Mouse (Mus musculus): ENCODE measurements around the gene Ciart.

GRCm38 (mm10) chr3:95928261-95928657 is 46.2 kb upstream of the Ciart start:
- TF ChIP-seq POLR2A (IDR thresholded peaks at IDR 0.05; ENCODE audit: extremely low read depth, insufficient read depth, low read length): no peak
- no peak for TF ChIP-seq CTCF (IDR thresholded peaks at IDR 0.05; ENCODE audit: low read depth, low read length)

Measured in liver, adult 2 months (tissue).